Mouse (Mus musculus) kidney, embryonic 14.5 days (tissue): ENCODE results near the gene Cflar. TPM values are rescaled to one million over a fixed set of nuclear protein-coding genes. Genes with fewer than 3 reads are reported as not detected.
"Not testable (repeated sequence)": the region's sequence is repeated elsewhere in the genome, so short reads cannot be mapped to it uniquely, and the experiment has no call there.

Source experiments
- ATAC-seq: fragments of 200-750 bp; cut with Nextera tagmentation; 2 replicates; pipeline ENCODE4 v1.8.0; 2017; ENCODE audit warnings: moderate number of reproducible peaks, mild to moderate bottlenecking, moderate TSS enrichment, moderate library complexity; ENCODE audit not compliant: low FRiP score, low TSS enrichment
- H3K27ac ChIP-seq: fragments of 300-500 bp; sonication (generic); 2 replicates; pipeline ENCODE4 v1.5.1; 2014; ENCODE audit warnings: low read depth, mild to moderate bottlenecking, low read length, moderate library complexity, mixed read lengths
- H3K27me3 ChIP-seq: fragments of 300-500 bp; sonication (generic); 2 replicates; pipeline ENCODE4 v1.6.1; 2014; ENCODE audit warnings: mild to moderate bottlenecking, low read length; ENCODE audit not compliant: control insufficient read depth, insufficient read depth
- H3K36me3 ChIP-seq: fragments of 300-500 bp; sonication (generic); 2 replicates; pipeline ENCODE4 v1.6.1; 2014; ENCODE audit warnings: low read length, mixed read lengths; ENCODE audit not compliant: control insufficient read depth, insufficient read depth
- H3K4me1 ChIP-seq: fragments of 300-500 bp; sonication (generic); 2 replicates; pipeline ENCODE4 v1.6.1; 2014; ENCODE audit warnings: low read length, mixed read lengths; ENCODE audit not compliant: control insufficient read depth, insufficient read depth
- H3K4me2 ChIP-seq: fragments of 300-500 bp; sonication (generic); replicated peaks from 2 replicates; pipeline ENCODE4 v1.6.1; 2014; ENCODE audit warnings: low read depth, mild to moderate bottlenecking, low read length
- H3K4me3 ChIP-seq: fragments of 300-500 bp; sonication (generic); 2 replicates; pipeline ENCODE4 v1.5.1; 2014; ENCODE audit warnings: mild to moderate bottlenecking, low read length
- H3K9ac ChIP-seq: fragments of 300-500 bp; sonication (generic); 2 replicates; pipeline ENCODE4 v1.6.1; 2014; ENCODE audit warnings: low read depth, mild to moderate bottlenecking, low read length, moderate library complexity
- H3K9me3 ChIP-seq: fragments of 300-500 bp; sonication (generic); 2 replicates; pipeline ENCODE4 v1.6.1; 2016; ENCODE audit warnings: low read length; ENCODE audit not compliant: control insufficient read depth
- WGBS: fragments of 180-500 bp; shearing (Covaris S2); extraction: QIAGEN DNeasy Blood & Tissue Kit; methylation state at CpG from one replicate; pipeline ENCODE4 v1.1.7; 2014; 5-methylcytosine and 5-hydroxymethylcytosine counted together
- polyA plus RNA-seq: library from polyadenylated mRNA; unstranded; fragments of >200 nt; fragmentation: Nextera tagmentation; extraction: Ambion mirVana; gene quantifications from 2 replicates; pipeline ENCODE4 v1.2.1, GENCODE M21; 2014

Gene Cflar
- polyA plus RNA-seq, result 34.0 and 39.6 TPM in 2 replicates

DNA sequence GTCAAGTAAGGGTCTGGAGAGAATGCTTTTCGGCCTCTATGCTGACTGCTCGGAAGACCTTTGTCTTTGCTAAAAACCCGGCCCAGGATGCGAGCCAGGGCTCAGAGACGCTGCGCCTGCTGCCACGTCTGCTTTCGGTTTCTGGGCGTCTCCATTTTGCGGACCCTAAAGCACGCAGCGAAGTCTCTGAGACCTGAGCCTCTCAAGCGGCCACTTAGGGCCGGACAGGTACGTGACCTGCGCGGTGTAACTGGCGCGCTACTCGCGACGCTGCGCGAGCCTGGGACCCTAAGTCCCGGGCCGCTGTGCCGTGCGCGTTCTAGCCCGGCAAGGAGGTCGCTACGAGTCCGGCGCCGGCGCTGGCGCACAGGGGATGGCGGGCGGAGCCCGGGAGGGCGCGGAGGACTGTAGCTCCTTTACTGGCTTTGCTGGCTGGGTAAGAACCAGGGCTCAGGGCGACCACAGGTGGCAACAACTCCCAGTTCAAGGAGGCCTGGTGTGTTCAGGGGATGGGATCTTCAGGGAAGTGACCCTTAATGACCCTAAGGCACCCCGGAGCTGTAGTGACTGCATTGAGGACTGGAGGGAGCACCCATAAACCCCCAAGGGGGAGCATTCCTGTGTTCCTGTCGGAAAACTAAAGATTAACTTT lies at the start of gene Cflar:
TSS of gene Cflar (plus strand) at position 144 of the 652 bp plus-strand sequence.
- peaks cover 3% of the 10 kb centered on the region; the same call in 1 of the 2 replicates for H3K36me3 ChIP-seq
- H3K4me1 ChIP-seq, result peaks cover 10% of the 10 kb centered on the region; the same call in 1 of the 2 replicates
- H3K9me3 ChIP-seq, result no peaks in the 10 kb centered on the region
- peak within 1 kb of the TSS; percentile 86 for H3K9ac ChIP-seq
- peak; percentile 79 for ATAC-seq
- no peaks in the 10 kb centered on the region for H3K27me3 ChIP-seq
- peak within 1 kb of the TSS; percentile 51 for H3K4me3 ChIP-seq
- H3K4me2 ChIP-seq, result peak within 1 kb of the TSS; percentile 58
- H3K27ac ChIP-seq, result peak within 1 kb of the TSS; percentile 100
- under 1% methylated on average over 45 of the region's 45 CpGs for WGBS

DNA sequence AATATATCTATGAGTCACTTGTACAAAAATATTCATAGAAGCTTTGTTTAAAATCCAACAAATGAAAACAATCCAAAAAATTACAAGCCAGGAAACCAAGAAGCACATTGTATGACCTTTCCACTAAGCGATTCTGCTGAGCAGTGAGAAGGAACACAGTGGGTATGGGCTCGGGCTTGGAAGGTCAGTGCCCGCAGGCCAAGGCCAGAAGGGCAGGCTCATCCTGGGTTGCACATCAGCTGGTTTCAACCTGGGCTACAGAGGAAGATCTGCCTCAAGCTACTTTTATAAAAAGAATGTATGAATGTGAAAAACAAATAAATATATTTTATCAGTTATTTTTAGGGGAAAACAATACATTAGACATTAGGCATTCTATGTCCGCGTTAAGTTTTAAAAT lies 48.6 kb upstream of the Cflar start:
- not testable (repeated sequence) for H3K9ac ChIP-seq, H3K36me3 ChIP-seq, H3K27ac ChIP-seq, H3K4me3 ChIP-seq, ATAC-seq, H3K9me3 ChIP-seq, H3K4me1 ChIP-seq, H3K4me2 ChIP-seq, H3K27me3 ChIP-seq
- 88% methylated on average over 5 of the region's 5 CpGs for WGBS

DNA sequence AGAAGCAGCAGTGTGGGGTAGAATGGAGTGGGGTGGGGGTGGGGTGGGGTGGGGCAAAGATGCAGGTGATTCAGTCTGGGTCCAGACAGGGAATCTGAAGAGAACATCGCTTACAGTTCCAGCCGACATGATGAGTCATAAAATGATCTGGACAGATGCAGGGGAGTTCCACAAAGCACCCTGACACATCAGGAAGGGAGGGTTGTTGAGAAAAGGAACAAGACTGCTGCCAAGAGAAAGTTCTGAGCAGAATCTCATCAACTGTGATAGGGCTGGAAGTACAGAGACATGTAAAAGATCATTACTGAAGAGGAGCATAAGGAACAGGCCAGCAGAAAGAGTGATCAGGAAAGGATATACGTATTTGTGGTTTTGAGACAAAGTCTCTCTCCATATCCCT lies 47.9 kb upstream of the Cflar start:
- not testable (repeated sequence) for H3K4me3 ChIP-seq, H3K9ac ChIP-seq, H3K4me2 ChIP-seq, H3K9me3 ChIP-seq, H3K4me1 ChIP-seq, H3K27ac ChIP-seq, H3K36me3 ChIP-seq, H3K27me3 ChIP-seq, ATAC-seq
- 86% methylated on average over 3 of the region's 3 CpGs for WGBS

DNA sequence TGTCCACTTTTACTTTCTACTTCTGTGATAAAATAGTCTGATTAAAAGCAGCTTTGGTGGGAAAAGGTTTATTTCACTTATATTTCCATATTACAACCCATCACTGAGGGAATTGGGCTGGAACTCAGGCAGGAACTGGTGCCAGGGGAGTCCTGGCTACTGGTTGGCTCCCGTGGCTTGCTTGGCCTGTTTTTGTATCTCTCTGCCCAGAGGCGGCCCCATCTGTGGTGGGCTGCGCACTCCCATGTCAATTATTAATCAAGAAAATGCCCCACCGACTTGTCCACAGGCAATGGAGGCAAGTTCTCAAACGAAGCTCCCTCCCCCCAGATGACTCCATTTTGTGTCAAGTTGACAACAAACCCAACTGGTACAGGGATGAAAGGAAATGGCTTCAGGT lies 43.1 kb upstream of the Cflar start:
- H3K4me1 ChIP-seq, result no peaks in the 10 kb centered on the region
- no peak overlapping the region for H3K9ac ChIP-seq
- no peaks in the 10 kb centered on the region for H3K27me3 ChIP-seq
- no peak overlapping the region for H3K4me2 ChIP-seq
- no peak overlapping the region for H3K4me3 ChIP-seq
- no peaks in the 10 kb centered on the region for H3K9me3 ChIP-seq
- ATAC-seq, result no peak
- H3K36me3 ChIP-seq, result no peaks in the 10 kb centered on the region
- H3K27ac ChIP-seq, result no peak overlapping the region
- 79% methylated on average over 5 of the region's 5 CpGs for WGBS

DNA sequence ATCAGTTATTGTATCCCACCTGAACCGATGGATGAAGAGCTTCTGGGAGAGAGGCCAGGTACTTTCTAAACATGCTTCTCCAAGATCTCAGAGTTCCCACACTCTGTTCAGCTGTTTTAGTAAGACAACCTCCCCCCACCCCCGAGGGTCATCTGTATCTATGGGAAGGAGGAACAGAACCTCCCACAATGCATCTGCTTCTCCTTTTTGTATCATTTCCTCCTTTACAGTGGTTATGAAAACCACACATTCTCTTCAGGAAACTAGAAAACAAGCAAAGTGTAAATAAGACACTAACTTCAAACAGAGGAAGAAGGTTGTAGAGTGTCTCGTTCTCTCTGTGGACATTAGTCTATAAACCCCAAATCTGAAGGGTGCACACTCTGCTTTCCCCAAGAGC lies 41.7 kb upstream of the Cflar start:
- not testable (repeated sequence) for ATAC-seq, H3K27ac ChIP-seq, H3K4me1 ChIP-seq, H3K36me3 ChIP-seq, H3K9me3 ChIP-seq, H3K9ac ChIP-seq, H3K4me2 ChIP-seq, H3K27me3 ChIP-seq, H3K4me3 ChIP-seq
- WGBS, result 82% methylated on average over 3 of the region's 3 CpGs

DNA sequence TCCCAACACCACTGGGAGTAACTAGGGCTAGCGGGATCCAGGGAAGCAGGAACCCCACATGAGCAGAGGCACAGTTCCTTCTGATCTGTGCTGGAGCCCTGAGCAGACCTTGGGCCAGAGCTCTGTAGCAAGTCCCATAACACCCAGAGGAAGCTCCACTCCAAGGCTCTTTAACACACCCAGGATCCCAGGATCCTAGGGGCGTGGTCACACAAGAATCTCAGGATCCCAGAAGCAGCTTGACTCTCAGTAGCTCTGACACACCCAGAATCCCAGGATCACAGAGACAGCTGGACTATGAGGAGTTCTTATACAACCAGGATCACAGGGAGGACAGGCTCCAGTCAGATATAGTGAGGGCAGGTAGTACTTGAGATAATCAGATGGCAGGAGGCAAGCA lies 39.2 kb upstream of the Cflar start:
- 83% methylated on average over 2 of the region's 2 CpGs for WGBS
- no peak overlapping the region for H3K4me3 ChIP-seq
- no peaks in the 10 kb centered on the region for H3K4me1 ChIP-seq
- no peaks in the 10 kb centered on the region for H3K9me3 ChIP-seq
- H3K4me2 ChIP-seq, result no peak overlapping the region
- no peaks in the 10 kb centered on the region for H3K36me3 ChIP-seq
- ATAC-seq, result no peak
- H3K27ac ChIP-seq, result no peak overlapping the region
- H3K9ac ChIP-seq, result no peak overlapping the region
- no peaks in the 10 kb centered on the region for H3K27me3 ChIP-seq

DNA sequence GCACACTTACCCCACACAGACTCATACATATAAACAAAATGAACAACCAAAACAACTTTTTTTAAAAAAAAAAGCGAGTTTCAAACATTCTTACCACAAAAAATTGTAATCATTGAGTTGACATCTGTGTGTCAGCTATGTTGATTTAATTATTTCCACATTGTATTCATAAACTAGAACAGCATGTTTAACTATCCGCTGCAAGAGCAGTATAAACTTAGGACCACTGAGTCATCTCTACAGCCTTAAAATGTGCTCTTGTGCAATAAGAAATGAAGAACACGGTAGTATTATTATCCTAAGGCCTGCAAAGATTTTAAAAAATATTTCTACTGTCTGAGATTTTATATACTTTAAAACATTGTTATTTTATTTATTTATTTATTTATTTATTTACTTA lies 36.3 kb upstream of the Cflar start:
- H3K4me3 ChIP-seq, result no peak overlapping the region
- H3K4me2 ChIP-seq, result no peak overlapping the region
- no peak overlapping the region for H3K9ac ChIP-seq
- no peaks in the 10 kb centered on the region for H3K4me1 ChIP-seq
- WGBS, result 89% methylated on average over 3 of the region's 3 CpGs
- no peaks in the 10 kb centered on the region for H3K27me3 ChIP-seq
- no peak overlapping the region for H3K27ac ChIP-seq
- no peaks in the 10 kb centered on the region for H3K9me3 ChIP-seq
- ATAC-seq, result no peak
- no peaks in the 10 kb centered on the region for H3K36me3 ChIP-seq

DNA sequence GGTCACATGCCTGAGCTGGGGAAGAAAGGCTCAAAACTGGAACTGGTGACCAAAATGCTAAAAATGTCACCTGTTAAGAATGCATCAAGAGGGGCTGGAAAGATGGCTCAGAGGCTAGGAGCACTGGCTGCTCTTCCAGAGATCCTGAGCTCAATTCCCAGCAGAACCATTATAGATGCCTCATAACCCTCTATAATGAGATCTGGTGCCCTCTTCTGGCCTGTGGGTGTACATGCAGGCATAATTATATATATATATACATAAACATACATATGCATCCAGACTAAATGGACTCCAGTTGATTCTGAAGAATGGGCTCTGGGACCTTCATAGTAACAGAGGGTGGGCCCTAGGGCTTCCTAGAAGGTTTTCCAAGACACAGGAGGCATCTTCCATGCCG lies 33.7 kb upstream of the Cflar start:
- Histone ChIP-seq H3K9me3 (no peaks in the 10 kb centered on the region), H3K9ac (no peak overlapping the region), H3K4me1 (no peaks in the 10 kb centered on the region), H3K36me3 (no peaks in the 10 kb centered on the region), H3K4me3 (no peak overlapping the region), H3K27me3 (no peaks in the 10 kb centered on the region), H3K27ac (no peak overlapping the region), H3K4me2 (no peak overlapping the region)
- 79% methylated on average over 1 of the region's 1 CpGs for WGBS
- no peak for ATAC-seq

DNA sequence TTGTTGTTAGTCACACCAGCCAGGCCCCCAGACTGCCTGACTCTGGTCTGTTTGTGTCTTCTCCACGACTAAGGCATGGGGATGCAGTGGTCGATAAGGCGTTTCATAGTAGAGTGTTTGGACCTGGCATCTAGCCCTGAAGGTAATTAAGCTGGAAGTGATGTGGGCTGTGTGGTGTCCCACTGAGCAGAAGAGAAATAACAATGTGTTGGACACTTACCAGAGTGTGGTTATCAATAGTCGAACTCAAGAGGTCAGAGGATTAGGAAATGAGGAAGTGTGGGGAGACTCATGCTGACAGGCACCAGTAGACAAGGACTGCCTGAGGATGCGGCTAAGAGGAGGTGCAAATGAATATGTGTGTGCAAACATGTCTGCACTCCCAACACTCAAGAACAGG lies 32.9 kb upstream of the Cflar start:
- not testable (repeated sequence) for ATAC-seq, H3K4me3 ChIP-seq, H3K4me2 ChIP-seq, H3K27ac ChIP-seq, H3K9ac ChIP-seq, H3K27me3 ChIP-seq, H3K4me1 ChIP-seq, H3K36me3 ChIP-seq, H3K9me3 ChIP-seq
- 81% methylated on average over 5 of the region's 5 CpGs for WGBS
